Mouse (Mus musculus): ENCODE measurements around the gene Atf7ip2. TPM values are rescaled to one million over a fixed set of nuclear protein-coding genes. Genes with fewer than 3 reads are reported as not detected.

Atf7ip2 gene
- polyA plus RNA-seq (2012; fragmentation: generic; extraction: Trizol) = not detected

GRCm38 (mm10) chr16:10192679-10193506 lies at the start of gene Atf7ip2:
Gene Atf7ip2 (plus strand): TSS chr16:10192712.
- no peaks in the 10 kb centered on the region for H3K36me3 ChIP-seq (ENCODE audit: control insufficient read depth, insufficient read depth)
- H3ac ChIP-seq (ENCODE audit: control insufficient read depth, insufficient read length) = no peak within 1 kb of the TSS
- TF ChIP-seq SRF (IDR thresholded peaks at IDR 0.05; ENCODE audit: control insufficient read depth, insufficient read length, low read depth) = no peak
- TF ChIP-seq E2F4 (IDR thresholded peaks at IDR 0.05; ENCODE audit: insufficient read depth) = peak; percentile 53
- H3K4me3 ChIP-seq = no peak within 1 kb of the TSS
- no peaks in the 10 kb centered on the region for H3K79me2 ChIP-seq (ENCODE audit: control insufficient read depth, insufficient read depth)
- H3K4me2 ChIP-seq (ENCODE audit: low read depth) = peak within 1 kb of the TSS; percentile 34
- H3K27me3 ChIP-seq (ENCODE audit: control insufficient read depth, insufficient read depth, insufficient read length) = no peaks in the 10 kb centered on the region

GRCm38 (mm10) chr16:10143166-10143565 lies 49.3 kb upstream of the Atf7ip2 start:
- TF ChIP-seq REST (IDR thresholded peaks at IDR 0.05; ENCODE audit: insufficient read depth, insufficient read length) (no peak), MYOD1 (IDR thresholded peaks at IDR 0.05; ENCODE audit: control insufficient read depth in 1 of 3, insufficient read length in 2 of 3, low read depth in 2 of 3) (no peak), USF1 (IDR thresholded peaks at IDR 0.05; ENCODE audit: low read depth) (no peak), POLR2AphosphoS2 (IDR thresholded peaks at IDR 0.05; ENCODE audit: insufficient read length, low read depth) (no peak), SRF (IDR thresholded peaks at IDR 0.05; ENCODE audit: control insufficient read depth, insufficient read length, low read depth) (no peak), E2F4 (IDR thresholded peaks at IDR 0.05; ENCODE audit: insufficient read depth) (no peak), TCF12 (IDR thresholded peaks at IDR 0.05; ENCODE audit: insufficient read depth, poor library complexity, severe bottlenecking) (no peak)
- H3K27me3 ChIP-seq (ENCODE audit: control insufficient read depth, insufficient read depth, insufficient read length) = no peaks in the 10 kb centered on the region
- H3ac ChIP-seq (ENCODE audit: control insufficient read depth, insufficient read length) = no peak overlapping the region
- no peak overlapping the region for H3K4me3 ChIP-seq
- no peaks in the 10 kb centered on the region for H3K79me2 ChIP-seq (ENCODE audit: control insufficient read depth, insufficient read depth)
- H3K4me2 ChIP-seq (ENCODE audit: low read depth) = no peak overlapping the region
- no peaks in the 10 kb centered on the region for H3K36me3 ChIP-seq (ENCODE audit: control insufficient read depth, insufficient read depth)

GRCm38 (mm10) chr16:10147401-10147800 lies 45.1 kb upstream of the Atf7ip2 start:
- H3ac ChIP-seq (ENCODE audit: control insufficient read depth, insufficient read length) = no peak overlapping the region
- H3K27me3 ChIP-seq (ENCODE audit: control insufficient read depth, insufficient read depth, insufficient read length) = no peaks in the 10 kb centered on the region
- H3K4me2 ChIP-seq (ENCODE audit: low read depth) = no peak overlapping the region
- H3K79me2 ChIP-seq (ENCODE audit: control insufficient read depth, insufficient read depth) = no peaks in the 10 kb centered on the region
- H3K4me3 ChIP-seq = no peak overlapping the region
- H3K36me3 ChIP-seq (ENCODE audit: control insufficient read depth, insufficient read depth) = no peaks in the 10 kb centered on the region
- TF ChIP-seq SRF (IDR thresholded peaks at IDR 0.05; ENCODE audit: control insufficient read depth, insufficient read length, low read depth) (no peak), CEBPB (IDR thresholded peaks at IDR 0.05; ENCODE audit: insufficient read depth, poor library complexity, severe bottlenecking) (no peak), MAX (IDR thresholded peaks at IDR 0.05; ENCODE audit: low read depth) (no peak), POLR2AphosphoS2 (IDR thresholded peaks at IDR 0.05; ENCODE audit: insufficient read length, low read depth) (no peak), MYOD1 (IDR thresholded peaks at IDR 0.05; ENCODE audit: control insufficient read depth in 1 of 3, insufficient read length in 2 of 3, low read depth in 2 of 3) (no peak), USF1 (IDR thresholded peaks at IDR 0.05; ENCODE audit: low read depth) (no peak), POLR2A (IDR thresholded peaks at IDR 0.05; ENCODE audit: insufficient read length, low read depth) (no peak), TCF3 (IDR thresholded peaks at IDR 0.05; ENCODE audit: insufficient read length, low read depth) (no peak), TCF12 (IDR thresholded peaks at IDR 0.05; ENCODE audit: insufficient read depth, poor library complexity, severe bottlenecking) (no peak), E2F4 (IDR thresholded peaks at IDR 0.05; ENCODE audit: insufficient read depth) (no peak)

- Histone ChIP-seq H3K27me3 (ENCODE audit: control insufficient read depth, insufficient read depth, insufficient read length) (no peaks in the 10 kb centered on the region), H3K4me3 (no peak overlapping the region), H3ac (ENCODE audit: control insufficient read depth, insufficient read length) (no peak overlapping the region), H3K36me3 (ENCODE audit: control insufficient read depth, insufficient read depth) (no peaks in the 10 kb centered on the region), H3K4me2 (ENCODE audit: low read depth) (no peak overlapping the region), H3K79me2 (ENCODE audit: control insufficient read depth, insufficient read depth) (no peaks in the 10 kb centered on the region)
- TF ChIP-seq MYOD1 (IDR thresholded peaks at IDR 0.05; ENCODE audit: control insufficient read depth in 1 of 3, insufficient read length in 2 of 3, low read depth in 2 of 3) (no peak), USF1 (IDR thresholded peaks at IDR 0.05; ENCODE audit: low read depth) (no peak), POLR2AphosphoS2 (IDR thresholded peaks at IDR 0.05; ENCODE audit: insufficient read length, low read depth) (no peak), E2F4 (IDR thresholded peaks at IDR 0.05; ENCODE audit: insufficient read depth) (no peak), POLR2A (IDR thresholded peaks at IDR 0.05; ENCODE audit: insufficient read length, low read depth) (no peak), MYOG (IDR thresholded peaks at IDR 0.05; ENCODE audit: control insufficient read depth in 1 of 3, insufficient read depth in 1 of 3, insufficient read length in 2 of 3, low read depth in 2 of 3) (no peak), REST (IDR thresholded peaks at IDR 0.05; ENCODE audit: insufficient read depth, insufficient read length) (no peak), MAX (IDR thresholded peaks at IDR 0.05; ENCODE audit: low read depth) (no peak), TCF12 (IDR thresholded peaks at IDR 0.05; ENCODE audit: insufficient read depth, poor library complexity, severe bottlenecking) (no peak), SRF (IDR thresholded peaks at IDR 0.05; ENCODE audit: control insufficient read depth, insufficient read length, low read depth) (no peak), CEBPB (IDR thresholded peaks at IDR 0.05; ENCODE audit: insufficient read depth, poor library complexity, severe bottlenecking) (no peak), TCF3 (IDR thresholded peaks at IDR 0.05; ENCODE audit: insufficient read length, low read depth) (no peak)
Measured at GRCm38 (mm10) chr16:10169123-10169905, 23.2 kb upstream of the Atf7ip2 start.

All from myocyte (in vitro differentiated cells).